Mouse (Mus musculus): ENCODE data around the gene Eif3j1.

DNA sequence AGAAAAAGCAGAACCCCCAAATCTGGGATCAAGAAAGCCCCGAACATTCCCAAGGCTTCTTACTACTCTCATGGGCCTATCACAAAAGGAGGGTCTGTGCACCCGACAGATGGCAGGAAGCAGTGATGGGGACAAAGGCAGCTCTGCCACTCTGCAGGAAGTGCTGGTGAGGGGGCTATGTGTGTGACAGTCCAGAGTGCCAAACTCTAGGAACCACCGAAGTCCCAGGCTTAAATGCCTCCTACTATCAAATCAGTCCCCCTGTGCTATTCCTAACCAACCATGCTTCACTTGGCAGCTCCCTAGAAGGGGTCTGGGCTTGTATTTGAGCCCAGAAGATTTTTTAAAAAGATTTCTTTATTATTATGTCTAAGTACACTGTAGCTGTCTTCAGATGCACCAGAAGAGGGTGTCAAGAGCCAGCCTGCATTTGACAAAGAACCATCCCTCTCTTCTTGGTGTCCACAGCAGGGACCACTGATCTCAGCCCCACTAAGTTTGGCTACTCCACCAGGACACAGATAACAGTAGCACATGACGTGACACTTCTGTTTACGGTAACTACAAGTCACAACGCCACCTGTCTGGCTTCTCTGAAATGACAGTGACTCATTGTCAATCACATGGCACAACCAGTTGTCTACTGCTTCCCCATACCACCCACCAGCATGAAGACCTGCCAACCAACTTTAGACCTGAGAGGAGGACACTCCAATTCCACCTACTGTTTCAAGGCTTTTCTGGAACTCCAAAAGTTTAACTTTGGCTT is 41.0 kb downstream of the Eif3j1 start:
- TF ChIP-seq CTCF (IDR thresholded peaks at IDR 0.05; ENCODE audit: borderline replicate concordance, extremely low read depth, insufficient read depth, insufficient read length) (no peak), POLR2A (IDR thresholded peaks at IDR 0.05; ENCODE audit: borderline replicate concordance, extremely low read depth, insufficient read depth, insufficient read length, poor library complexity, severe bottlenecking) (no peak)
